Mouse (Mus musculus) heart, embryonic 11.5 days (tissue): ENCODE measurements at regions not wholly inside any gene's neighbourhood (a gene's known extent, or its start where the extent isn't known, plus 50 kb on each side); places are given as distances from the start of the nearest gene placed in this dataset.

ENCODE experiments used
- ATAC-seq: fragments of 200-750 bp; cut with Nextera tagmentation; replicated peaks from 2 replicates; pipeline ENCODE4 v1.8.0; 2017; ENCODE audit warnings: moderate library complexity; ENCODE audit not compliant: insufficient number of reproducible peaks, low FRiP score, low TSS enrichment
- H3K27ac ChIP-seq: fragments of 300-500 bp; sonication (generic); 2 replicates; pipeline ENCODE4 v1.5.1; 2014; ENCODE audit warnings: mild to moderate bottlenecking, low read depth, low read length
- H3K27me3 ChIP-seq: fragments of 300-500 bp; sonication (generic); 2 replicates; pipeline ENCODE4 v1.6.1; 2014; ENCODE audit warnings: mild to moderate bottlenecking, low read length, mixed read lengths; ENCODE audit not compliant: control insufficient read depth, insufficient read depth
- H3K36me3 ChIP-seq: fragments of 300-500 bp; sonication (generic); 2 replicates; pipeline ENCODE4 v1.6.1; 2014; ENCODE audit warnings: mild to moderate bottlenecking, low read length, moderate library complexity, mixed read lengths; ENCODE audit not compliant: control insufficient read depth, insufficient read depth
- H3K4me1 ChIP-seq: fragments of 300-500 bp; sonication (generic); 2 replicates; pipeline ENCODE4 v1.6.1; 2014; ENCODE audit warnings: low read length; ENCODE audit not compliant: control insufficient read depth, insufficient read depth
- H3K4me2 ChIP-seq: fragments of 300-500 bp; sonication (generic); 2 replicates; pipeline ENCODE4 v1.6.1; 2014; ENCODE audit warnings: mild to moderate bottlenecking, moderate library complexity
- H3K4me3 ChIP-seq: fragments of 300-500 bp; sonication (generic); 2 replicates; pipeline ENCODE4 v1.5.1; 2014; ENCODE audit warnings: low read depth, low read length
- H3K9ac ChIP-seq: fragments of 300-500 bp; sonication (generic); 2 replicates; pipeline ENCODE4 v1.6.1; 2014; ENCODE audit warnings: mild to moderate bottlenecking, low read depth, low read length, moderate library complexity
- H3K9me3 ChIP-seq: fragments of 300-500 bp; sonication (generic); replicated peaks from 2 replicates; pipeline ENCODE4 v1.6.1; 2016; ENCODE audit warnings: low read length; ENCODE audit not compliant: control insufficient read depth
- WGBS: fragments of 180-500 bp; shearing (Covaris S2); extraction: QIAGEN DNeasy Blood & Tissue Kit; methylation state at CpG from one replicate; pipeline ENCODE4 v1.1.7; 2014; ENCODE audit not compliant: insufficient replicate concordance; 5-methylcytosine and 5-hydroxymethylcytosine counted together

- no peak overlapping the region for H3K4me2 ChIP-seq
- H3K36me3 ChIP-seq: no peaks in the 10 kb centered on the region
- ATAC-seq: no peak
- WGBS: 78% methylated on average over 10 of the region's 10 CpGs
- H3K9ac ChIP-seq: no peak overlapping the region
- no peak overlapping the region for H3K4me3 ChIP-seq
- no peaks in the 10 kb centered on the region for H3K9me3 ChIP-seq
- H3K27me3 ChIP-seq: no peaks in the 10 kb centered on the region
- H3K4me1 ChIP-seq: no peaks in the 10 kb centered on the region
- no peak overlapping the region for H3K27ac ChIP-seq
Measured at GRCm38 (mm10) chr1:42471846-42472494, 223.6 kb upstream of the Pou3f3 start.

- H3K27ac ChIP-seq: no peak overlapping the region
- no peaks in the 10 kb centered on the region for H3K27me3 ChIP-seq
- H3K4me1 ChIP-seq: no peaks in the 10 kb centered on the region
- no peak overlapping the region for H3K4me2 ChIP-seq
- H3K9ac ChIP-seq: no peak overlapping the region
- no peaks in the 10 kb centered on the region for H3K36me3 ChIP-seq
- no peak overlapping the region for H3K4me3 ChIP-seq
- no peaks in the 10 kb centered on the region for H3K9me3 ChIP-seq
- ATAC-seq: no peak
- 75% methylated on average over 13 of the region's 13 CpGs for WGBS
Measured at GRCm38 (mm10) chr1:42472495-42473230, 222.9 kb upstream of the Pou3f3 start.

GRCm38 (mm10) chr1:42474197-42474596, 221.4 kb upstream of the Pou3f3 start:
- Histone ChIP-seq H3K4me2 (no peak overlapping the region), H3K27me3 (no peaks in the 10 kb centered on the region), H3K36me3 (no peaks in the 10 kb centered on the region), H3K4me3 (no peak overlapping the region), H3K9ac (no peak overlapping the region), H3K27ac (no peak overlapping the region), H3K4me1 (no peaks in the 10 kb centered on the region), H3K9me3 (no peaks in the 10 kb centered on the region)
- no peak for ATAC-seq
- 64% methylated on average over 8 of the region's 8 CpGs for WGBS

DNA sequence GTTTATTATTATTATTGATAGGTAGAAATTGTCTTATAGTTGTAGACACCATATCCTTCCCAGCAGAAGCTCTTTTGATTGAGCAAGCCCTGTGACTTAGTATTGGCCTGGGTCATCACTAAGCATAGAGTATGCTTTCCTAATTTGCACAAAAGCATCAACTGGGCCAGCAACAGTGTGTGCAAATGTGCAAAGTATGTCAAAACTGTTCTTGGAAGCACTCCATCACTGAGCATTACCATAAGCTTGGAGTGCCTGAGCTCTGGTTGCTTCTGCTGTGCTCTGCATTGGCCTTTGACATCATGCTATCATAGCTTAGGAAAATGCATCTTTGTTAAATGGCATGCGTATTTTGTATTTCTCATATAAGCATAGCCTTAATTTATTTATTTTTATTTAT, 220.7 kb upstream of the Pou3f3 start:
- Histone ChIP-seq H3K9ac (no peak overlapping the region), H3K4me3 (no peak overlapping the region), H3K36me3 (no peaks in the 10 kb centered on the region), H3K4me2 (no peak overlapping the region), H3K27me3 (no peaks in the 10 kb centered on the region), H3K9me3 (no peaks in the 10 kb centered on the region), H3K4me1 (no peaks in the 10 kb centered on the region), H3K27ac (no peak overlapping the region)
- no peak for ATAC-seq
- WGBS: 82% methylated on average over 1 of the region's 1 CpGs

DNA sequence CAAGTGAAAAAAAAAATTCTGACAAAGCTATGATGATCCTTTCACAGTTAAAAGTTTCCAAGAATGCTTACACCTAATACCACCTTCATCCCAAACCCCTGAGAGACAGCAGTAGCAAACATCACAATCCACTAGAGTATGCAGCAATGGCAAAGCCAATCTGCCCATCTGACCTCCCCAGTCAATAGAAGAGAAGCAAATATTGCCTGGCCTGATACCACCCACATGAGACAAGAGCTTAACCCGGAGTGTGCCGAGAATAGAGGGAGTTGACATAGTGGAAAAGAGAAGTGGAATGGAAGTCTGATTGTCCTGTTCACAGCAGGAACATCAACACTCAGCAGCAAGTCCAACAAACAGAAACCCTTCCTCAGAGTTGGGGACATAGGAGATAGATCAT, 219.9 kb upstream of the Pou3f3 start:
- H3K4me3 ChIP-seq: no peak overlapping the region
- no peak overlapping the region for H3K27ac ChIP-seq
- H3K4me2 ChIP-seq: no peak overlapping the region
- 77% methylated on average over 2 of the region's 2 CpGs for WGBS
- no peaks in the 10 kb centered on the region for H3K4me1 ChIP-seq
- no peak overlapping the region for H3K9ac ChIP-seq
- no peaks in the 10 kb centered on the region for H3K36me3 ChIP-seq
- ATAC-seq: no peak
- no peaks in the 10 kb centered on the region for H3K27me3 ChIP-seq
- no peaks in the 10 kb centered on the region for H3K9me3 ChIP-seq

DNA sequence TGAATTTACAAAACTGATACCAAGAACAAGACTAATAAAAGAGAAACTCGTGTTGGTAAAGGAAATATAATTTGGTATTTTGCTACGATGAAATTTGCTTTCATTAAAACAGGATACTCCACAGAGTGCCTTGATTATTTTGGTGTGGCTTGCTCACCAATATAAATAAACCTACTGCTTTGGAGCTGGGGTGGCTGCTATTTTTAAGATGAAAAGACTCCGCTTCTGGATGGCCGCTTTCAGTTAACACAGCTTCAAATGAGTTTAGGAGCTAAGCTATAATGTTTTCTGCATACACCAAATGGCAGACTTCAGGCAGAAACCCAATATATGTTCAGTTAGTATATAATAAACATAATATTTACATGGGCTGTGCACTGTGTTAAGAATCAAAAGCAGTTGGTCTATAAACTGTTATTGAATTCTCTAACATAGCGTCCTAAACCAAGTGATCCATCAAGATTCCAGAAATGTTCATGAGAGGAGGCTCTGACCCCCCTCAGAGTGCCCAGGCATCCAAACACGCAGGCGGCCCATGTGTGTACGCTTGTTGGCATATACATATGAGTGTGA, 215.1 kb upstream of the Pou3f3 start:
- no peak overlapping the region for H3K27ac ChIP-seq
- no peak overlapping the region for H3K4me3 ChIP-seq
- H3K27me3 ChIP-seq: no peaks in the 10 kb centered on the region
- WGBS: 79% methylated on average over 8 of the region's 8 CpGs
- H3K9me3 ChIP-seq: no peaks in the 10 kb centered on the region
- H3K36me3 ChIP-seq: no peaks in the 10 kb centered on the region
- no peak overlapping the region for H3K9ac ChIP-seq
- no peaks in the 10 kb centered on the region for H3K4me1 ChIP-seq
- no peak for ATAC-seq
- no peak overlapping the region for H3K4me2 ChIP-seq

DNA sequence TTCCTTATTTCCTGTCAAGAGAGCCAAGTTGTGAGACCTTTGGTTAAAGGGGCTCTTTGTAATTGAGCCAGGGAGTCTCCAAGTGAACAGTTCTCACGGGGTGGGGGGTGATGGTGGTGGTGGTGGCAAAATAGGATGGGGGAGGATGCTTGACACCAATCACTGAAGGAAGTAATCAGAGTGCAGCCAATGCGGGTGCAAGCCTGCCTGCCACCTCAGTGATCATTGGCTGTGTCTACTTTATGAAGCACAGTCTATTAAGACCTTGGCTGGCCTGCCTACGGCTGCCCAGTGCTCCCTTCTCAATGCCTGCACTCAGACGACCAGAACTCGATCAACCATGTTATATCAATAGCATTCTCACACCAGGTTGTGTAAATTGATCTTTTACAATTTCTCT, 206.0 kb upstream of the Pou3f3 start:
- Histone ChIP-seq H3K36me3 (no peaks in the 10 kb centered on the region), H3K9me3 (no peaks in the 10 kb centered on the region), H3K4me1 (no peaks in the 10 kb centered on the region), H3K4me2 (no peak overlapping the region), H3K27ac (no peak overlapping the region), H3K27me3 (no peaks in the 10 kb centered on the region; the same call in 1 of the 2 replicates), H3K9ac (no peak overlapping the region), H3K4me3 (no peak overlapping the region)
- 68% methylated on average over 5 of the region's 5 CpGs for WGBS
- no peak for ATAC-seq

- Histone ChIP-seq H3K27me3 (no peaks in the 10 kb centered on the region; the same call in 1 of the 2 replicates), H3K4me2 (peak overlapping the region; percentile 83), H3K4me1 (no peaks in the 10 kb centered on the region), H3K4me3 (peak overlapping the region; percentile 42), H3K9ac (peak overlapping the region; percentile 67), H3K36me3 (no peaks in the 10 kb centered on the region), H3K9me3 (no peaks in the 10 kb centered on the region), H3K27ac (no peak overlapping the region)
- 21% methylated on average over 11 of the region's 11 CpGs for WGBS
- no peak for ATAC-seq
Measured at GRCm38 (mm10) chr1:42490856-42491643, 204.5 kb upstream of the Pou3f3 start.
